Mouse (Mus musculus) stomach, embryonic 15.5 days (tissue): ENCODE data around the gene Parvb. TPM values are rescaled to one million over a fixed set of nuclear protein-coding genes. Genes with fewer than 3 reads are reported as not detected.

ENCODE experiments used
- ATAC-seq: fragments of 200-750 bp; cut with Nextera tagmentation; 2 replicates; pipeline ENCODE4 v1.8.0; 2017; ENCODE audit warnings: low read depth, moderate number of reproducible peaks, moderate TSS enrichment; ENCODE audit not compliant: insufficient read depth, low FRiP score
- H3K27ac ChIP-seq: fragments of 300-500 bp; sonication (generic); 2 replicates; pipeline ENCODE4 v1.5.1; 2015; ENCODE audit warnings: mild to moderate bottlenecking, inconsistent platforms
- H3K27me3 ChIP-seq: fragments of 300-500 bp; sonication (generic); replicated peaks from 2 replicates; pipeline ENCODE4 v1.6.1; 2015; ENCODE audit warnings: inconsistent platforms
- H3K36me3 ChIP-seq: fragments of 300-500 bp; sonication (generic); 2 replicates; pipeline ENCODE4 v1.6.1; 2015; ENCODE audit warnings: inconsistent platforms
- H3K4me1 ChIP-seq: fragments of 300-500 bp; sonication (generic); 2 replicates; pipeline ENCODE4 v1.6.1; 2015; ENCODE audit warnings: inconsistent platforms
- H3K4me2 ChIP-seq: fragments of 300-500 bp; sonication (generic); 2 replicates; pipeline ENCODE4 v1.6.1; 2015; ENCODE audit warnings: mild to moderate bottlenecking, inconsistent platforms
- H3K4me3 ChIP-seq: fragments of 300-500 bp; sonication (generic); replicated peaks from 2 replicates; pipeline ENCODE4 v1.5.1; 2015; ENCODE audit warnings: inconsistent platforms
- H3K9ac ChIP-seq: fragments of 300-500 bp; sonication (generic); 2 replicates; pipeline ENCODE4 v1.6.1; 2015; ENCODE audit warnings: inconsistent platforms
- H3K9me3 ChIP-seq: fragments of 300-500 bp; sonication (generic); 2 replicates; pipeline ENCODE4 v1.6.1; 2016; ENCODE audit warnings: inconsistent platforms
- WGBS: fragments of 180-500 bp; shearing (Covaris S2); methylation state at CpG from one replicate; pipeline ENCODE4 v1.1.7; 2015; 5-methylcytosine and 5-hydroxymethylcytosine counted together
- polyA plus RNA-seq: library from polyadenylated mRNA; unstranded; fragments of >200 nt; fragmentation: Nextera tagmentation; extraction: Ambion mirVana; gene quantifications from 2 replicates; pipeline ENCODE4 v1.2.1, GENCODE M21; 2015

The Parvb gene
- polyA plus RNA-seq, 1 experiment from 2014 or later: 3.6 TPM

DNA sequence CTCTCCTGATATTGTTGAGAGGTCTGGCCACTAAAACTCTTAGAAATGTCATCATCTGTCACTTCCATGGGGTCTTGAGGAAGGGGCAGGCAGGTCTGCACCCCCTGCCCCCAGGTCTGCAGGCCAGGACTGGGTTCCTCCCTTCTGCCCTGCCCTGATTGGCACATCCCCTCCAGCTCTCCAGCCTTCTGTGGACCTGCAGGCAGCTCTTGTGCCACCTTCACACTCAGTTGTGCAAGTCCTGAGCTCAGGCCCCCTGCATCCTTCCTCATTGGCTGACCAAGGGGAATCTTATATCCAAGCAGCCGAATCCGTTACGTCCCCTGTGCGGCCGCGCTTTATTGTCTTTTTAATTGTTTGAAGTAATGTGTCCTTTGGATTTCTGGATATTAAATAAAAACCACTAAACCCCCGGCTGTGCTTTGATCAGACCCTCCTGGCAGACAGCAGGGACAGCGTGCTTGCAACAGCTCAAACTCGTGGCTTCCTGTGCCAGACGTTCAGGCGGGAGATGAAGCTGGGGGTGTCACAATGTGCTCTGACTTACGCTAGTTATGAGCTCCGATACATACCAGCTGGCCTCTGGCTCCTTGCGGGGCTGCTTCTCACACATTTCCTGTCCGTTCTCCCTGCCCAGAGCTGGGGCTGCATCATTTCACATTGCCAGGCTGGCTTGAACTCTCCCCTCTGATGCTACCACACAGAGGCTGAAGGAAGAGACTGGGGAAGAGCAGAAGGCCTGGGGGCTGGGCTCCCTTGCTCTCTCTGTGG, 83.6 kb downstream of the Parvb start:
- Histone ChIP-seq H3K4me3 (no peak overlapping the region), H3K36me3 (no peaks in the 10 kb centered on the region), H3K27me3 (no peaks in the 10 kb centered on the region), H3K9ac (no peak overlapping the region), H3K9me3 (no peaks in the 10 kb centered on the region), H3K4me2 (no peak overlapping the region), H3K4me1 (peaks cover 28% of the 10 kb centered on the region), H3K27ac (peak overlapping the region; percentile 22; the same call in 1 of the 2 replicates)
- WGBS: 34% methylated on average over 15 of the region's 15 CpGs
- no peak for ATAC-seq

DNA sequence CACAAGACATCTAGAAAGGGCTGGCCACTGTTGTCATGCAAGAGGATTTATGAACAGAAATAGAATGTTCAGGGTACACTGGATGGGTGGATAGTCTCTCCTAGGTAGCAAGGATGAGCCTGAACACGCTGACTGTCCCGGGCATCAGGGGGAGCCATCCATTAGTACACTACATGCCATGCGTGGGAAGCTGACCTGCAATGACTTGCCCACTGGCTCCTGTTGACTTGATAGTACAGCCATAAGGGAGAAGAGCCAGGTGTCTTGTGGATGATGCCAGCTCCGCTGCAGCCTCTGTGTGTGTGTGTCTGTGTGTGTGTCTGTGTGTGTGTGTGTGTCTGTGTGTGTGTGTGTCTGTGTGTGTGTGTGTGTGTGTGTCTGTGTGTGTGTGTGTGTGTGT, 87.5 kb downstream of the Parvb start:
- no peak overlapping the region for H3K4me3 ChIP-seq
- 88% methylated on average over 4 of the region's 4 CpGs for WGBS
- no peak overlapping the region for H3K4me2 ChIP-seq
- H3K9ac ChIP-seq: no peak overlapping the region
- H3K27me3 ChIP-seq: no peaks in the 10 kb centered on the region
- H3K27ac ChIP-seq: no peak overlapping the region
- H3K4me1 ChIP-seq: peaks cover 9% of the 10 kb centered on the region
- H3K9me3 ChIP-seq: no peaks in the 10 kb centered on the region
- H3K36me3 ChIP-seq: no peaks in the 10 kb centered on the region
- no peak for ATAC-seq

DNA sequence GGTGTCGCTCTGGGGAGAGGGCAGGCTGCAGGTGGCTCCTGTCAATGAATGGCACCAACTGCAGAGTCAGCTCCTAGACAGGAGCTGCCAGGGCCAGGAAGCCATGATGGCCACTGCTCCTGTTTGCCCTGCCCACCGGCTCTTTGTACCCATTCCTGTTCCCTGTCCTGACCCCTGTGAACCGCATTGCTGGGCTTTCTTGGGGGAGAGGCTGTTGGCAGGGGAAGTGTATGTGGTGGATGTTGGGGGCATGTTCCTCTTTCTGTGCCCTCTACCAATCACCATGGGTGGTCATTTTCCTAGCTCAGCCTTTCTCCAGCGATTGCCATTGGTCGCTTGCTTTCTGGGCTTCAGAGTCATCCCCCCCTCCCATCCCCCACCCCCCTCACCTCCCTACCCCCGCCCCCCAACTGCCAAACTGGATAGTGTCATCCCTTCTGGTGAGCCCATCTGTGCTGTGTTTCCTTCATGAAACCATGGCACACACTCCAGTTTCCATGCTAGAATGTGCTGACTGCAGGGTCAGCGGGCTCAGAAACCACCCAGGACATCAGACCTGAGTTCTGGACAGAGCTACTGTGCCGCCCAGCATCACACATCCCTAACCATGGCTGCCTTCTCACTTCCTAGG, 89.8 kb downstream of the Parvb start:
- Histone ChIP-seq H3K4me3 (no peak overlapping the region), H3K9me3 (no peaks in the 10 kb centered on the region), H3K4me1 (no peaks in the 10 kb centered on the region), H3K27me3 (no peaks in the 10 kb centered on the region), H3K9ac (no peak overlapping the region), H3K36me3 (no peaks in the 10 kb centered on the region), H3K27ac (no peak overlapping the region), H3K4me2 (no peak overlapping the region)
- 79% methylated on average over 8 of the region's 8 CpGs for WGBS
- no peak for ATAC-seq

DNA sequence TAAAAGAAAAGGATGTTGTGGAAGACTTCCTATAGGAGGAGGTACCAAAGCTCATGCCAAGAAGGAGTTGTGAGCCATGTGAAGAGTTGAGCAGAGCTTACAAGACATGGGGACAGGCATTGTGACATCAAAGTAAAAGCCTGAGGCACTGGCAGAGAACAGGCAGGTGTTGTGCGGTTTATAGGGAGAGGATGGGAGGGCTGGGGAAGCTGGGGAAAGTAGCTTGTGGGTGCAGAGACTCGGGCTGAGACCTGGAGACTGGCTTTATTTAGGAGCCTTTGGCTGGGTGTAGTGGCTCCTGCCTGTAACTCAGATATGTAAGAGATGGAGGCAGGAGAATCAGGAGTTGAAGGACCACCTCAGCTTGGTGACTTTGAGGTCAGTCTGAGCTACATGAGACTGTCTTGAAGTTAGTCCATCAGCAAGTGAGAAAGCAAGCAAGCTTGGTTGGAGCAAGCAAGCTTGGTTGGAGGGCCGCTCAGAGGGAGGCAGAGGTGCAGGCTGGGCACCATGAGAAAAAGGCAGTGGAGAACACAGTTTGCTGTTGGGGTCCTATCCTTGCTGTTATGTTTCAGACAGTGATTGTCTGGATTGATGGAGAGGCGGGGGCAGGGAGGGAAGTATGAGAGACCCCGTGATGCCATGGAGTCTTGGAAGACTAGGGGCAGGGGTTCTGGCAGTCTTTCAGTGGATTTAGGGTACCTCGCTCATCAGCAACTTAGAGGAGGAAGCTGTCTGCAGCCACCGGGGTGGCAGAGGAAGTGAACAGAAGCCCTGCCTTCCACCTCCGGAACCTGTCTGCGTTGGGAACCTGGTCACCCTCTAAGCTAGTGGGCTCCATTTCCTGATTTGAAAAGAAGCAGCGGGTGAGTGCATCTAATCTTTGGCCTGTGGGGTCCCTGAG, 92.4 kb downstream of the Parvb start, which contains the start of gene Parvg:
Gene Parvg, plus strand, starts transcription at position 61 of the 904 bp plus-strand sequence.
- Histone ChIP-seq H3K4me2 (no peak within 1 kb of the TSS), H3K27me3 (no peaks in the 10 kb centered on the region), H3K4me3 (no peak within 1 kb of the TSS), H3K9ac (no peak within 1 kb of the TSS), H3K4me1 (no peaks in the 10 kb centered on the region), H3K27ac (no peak within 1 kb of the TSS), H3K9me3 (no peaks in the 10 kb centered on the region), H3K36me3 (no peaks in the 10 kb centered on the region)
- ATAC-seq: no peak
- 69% methylated on average over 10 of the region's 10 CpGs for WGBS

DNA sequence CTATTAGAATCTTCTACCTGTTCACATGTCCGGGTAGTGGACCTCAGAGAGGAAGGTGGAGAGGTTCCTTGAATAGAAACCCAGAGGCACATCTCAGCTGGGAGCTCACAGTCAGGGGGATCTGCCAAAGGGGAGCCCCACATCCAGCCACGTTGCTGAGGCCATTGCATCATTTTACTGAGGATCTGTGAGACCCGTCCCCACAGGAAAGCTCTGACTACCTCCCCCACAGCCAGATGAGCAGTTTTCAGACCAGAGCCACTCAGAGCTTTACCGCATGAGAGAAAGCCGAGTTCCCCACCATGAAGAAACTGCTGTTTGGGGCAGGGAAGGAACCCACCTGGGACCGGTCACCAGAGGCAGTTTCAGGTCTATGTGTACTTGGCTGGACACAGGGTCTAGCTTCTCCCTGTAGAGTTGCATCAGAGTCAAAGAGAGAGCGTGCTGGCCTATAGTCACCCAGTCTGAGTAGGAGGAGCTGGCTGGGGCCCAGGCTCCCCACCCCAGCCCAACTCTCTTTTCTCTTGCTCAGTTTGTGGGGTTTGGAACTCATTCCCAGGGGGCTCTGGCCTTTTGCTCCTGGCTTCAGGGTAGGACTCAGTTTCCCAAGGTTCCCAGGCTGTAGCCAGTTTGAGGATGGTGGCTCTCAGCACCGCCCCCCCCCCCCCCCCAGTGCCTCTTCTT, 93.2 kb downstream of the Parvb start:
- H3K9ac ChIP-seq: no peak overlapping the region
- no peak overlapping the region for H3K4me2 ChIP-seq
- H3K4me1 ChIP-seq: no peaks in the 10 kb centered on the region
- no peak overlapping the region for H3K27ac ChIP-seq
- H3K27me3 ChIP-seq: no peaks in the 10 kb centered on the region
- ATAC-seq: no peak
- H3K36me3 ChIP-seq: no peaks in the 10 kb centered on the region
- H3K9me3 ChIP-seq: no peaks in the 10 kb centered on the region
- 62% methylated on average over 8 of the region's 8 CpGs for WGBS
- no peak overlapping the region for H3K4me3 ChIP-seq

DNA sequence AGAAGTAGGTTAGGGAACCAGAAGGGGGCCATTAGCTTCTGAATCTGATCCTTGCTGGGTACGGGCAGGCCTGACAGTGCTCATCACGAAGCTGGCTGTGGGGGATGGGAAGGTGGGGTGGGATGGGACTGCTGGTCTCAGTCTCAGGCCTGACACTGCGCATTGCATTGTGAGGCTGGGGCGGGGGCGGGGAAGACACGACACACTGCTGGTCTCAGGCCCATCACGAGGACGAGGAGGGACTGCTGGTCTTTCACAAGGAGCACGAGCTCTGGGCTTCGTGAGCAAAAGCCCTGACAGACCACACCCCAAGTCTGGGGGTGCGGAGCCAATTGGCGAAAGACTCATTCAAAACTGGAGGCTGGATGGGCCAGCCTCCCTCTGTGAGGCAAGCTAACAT, 93.9 kb downstream of the Parvb start:
- H3K36me3 ChIP-seq: no peaks in the 10 kb centered on the region
- no peak overlapping the region for H3K4me2 ChIP-seq
- no peaks in the 10 kb centered on the region for H3K4me1 ChIP-seq
- no peaks in the 10 kb centered on the region for H3K27me3 ChIP-seq
- H3K4me3 ChIP-seq: no peak overlapping the region
- no peak overlapping the region for H3K27ac ChIP-seq
- H3K9ac ChIP-seq: no peak overlapping the region
- ATAC-seq: no peak
- H3K9me3 ChIP-seq: no peaks in the 10 kb centered on the region
- 53% methylated on average over 12 of the region's 12 CpGs for WGBS

DNA sequence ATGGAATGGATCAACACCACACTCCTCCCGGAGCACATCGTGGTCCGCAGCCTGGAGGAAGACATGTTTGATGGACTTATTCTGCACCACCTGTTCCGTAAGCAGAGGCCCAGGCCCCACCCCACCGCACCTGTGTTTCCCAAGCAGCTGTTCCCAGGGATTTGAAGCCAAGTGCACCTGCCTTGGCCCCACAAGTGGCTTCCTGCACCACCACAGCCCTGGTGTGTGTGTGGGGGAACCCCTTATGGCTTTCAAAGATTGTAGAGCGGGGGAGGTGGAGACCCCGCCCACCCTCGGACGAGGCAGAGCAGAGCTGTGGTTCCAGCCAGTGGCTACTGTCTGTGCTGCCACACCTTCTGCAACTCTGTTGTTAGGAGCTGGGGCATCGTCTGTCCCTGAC, 97.0 kb downstream of the Parvb start:
- Histone ChIP-seq H3K4me3 (no peak overlapping the region), H3K27me3 (no peaks in the 10 kb centered on the region), H3K4me1 (no peaks in the 10 kb centered on the region), H3K9ac (no peak overlapping the region), H3K9me3 (no peaks in the 10 kb centered on the region), H3K27ac (no peak overlapping the region), H3K36me3 (no peaks in the 10 kb centered on the region), H3K4me2 (no peak overlapping the region)
- ATAC-seq: peak; percentile 23; the same call in 1 of the 2 replicates
- WGBS: 66% methylated on average over 10 of the region's 10 CpGs

DNA sequence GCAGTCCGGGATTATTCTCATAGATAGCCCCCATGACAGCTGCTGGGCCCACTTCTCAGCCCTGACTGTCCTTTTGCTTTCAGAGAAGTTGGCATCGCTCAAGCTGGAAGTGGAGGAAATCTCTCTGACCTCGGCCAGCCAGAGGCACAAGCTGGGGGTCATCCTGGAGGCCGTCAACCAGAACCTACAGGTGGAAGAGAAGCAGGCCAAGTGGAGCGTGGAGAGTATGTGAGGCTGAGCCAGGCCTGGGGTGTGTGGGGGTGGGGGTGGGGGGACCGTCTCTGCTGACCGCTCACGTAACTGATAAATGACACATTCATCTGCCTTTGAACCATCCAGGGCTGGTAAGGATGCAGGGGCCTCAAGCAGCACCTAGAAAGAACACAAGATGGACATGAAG, 98.1 kb downstream of the Parvb start:
- H3K4me3 ChIP-seq: no peak overlapping the region
- H3K36me3 ChIP-seq: no peaks in the 10 kb centered on the region
- H3K4me2 ChIP-seq: no peak overlapping the region
- ATAC-seq: no peak
- no peaks in the 10 kb centered on the region for H3K4me1 ChIP-seq
- H3K27me3 ChIP-seq: 0 out of 2 replicates have a peak, but pooled peaks cover 2% of the 10 kb centered on the region
- 85% methylated on average over 8 of the region's 8 CpGs for WGBS
- no peaks in the 10 kb centered on the region for H3K9me3 ChIP-seq
- H3K27ac ChIP-seq: no peak overlapping the region
- no peak overlapping the region for H3K9ac ChIP-seq

DNA sequence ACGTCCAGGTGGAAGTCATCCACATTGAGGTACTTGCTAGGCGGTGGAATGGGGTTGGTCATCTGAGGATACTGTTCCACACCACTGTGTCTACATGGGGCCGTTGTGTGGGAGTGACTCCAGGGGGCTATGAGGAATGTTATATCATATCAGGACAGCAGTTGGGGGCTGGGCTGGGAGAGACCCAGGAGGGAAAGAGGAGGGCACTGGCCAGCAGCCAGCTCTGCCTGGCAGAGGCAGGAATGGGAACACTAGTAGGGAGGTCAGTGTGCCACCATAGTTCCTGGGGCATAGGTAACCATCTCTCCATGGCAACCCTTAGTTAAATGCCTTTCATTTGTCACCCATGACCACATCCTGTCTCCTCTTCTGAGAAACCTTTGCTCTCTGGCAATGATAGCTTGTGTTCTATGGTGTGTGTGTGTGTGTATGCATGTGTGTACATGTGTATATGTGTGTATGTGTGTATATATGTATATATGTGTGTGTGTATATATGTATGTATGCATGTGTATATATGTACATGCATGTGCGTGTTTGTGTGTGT, 99.3 kb downstream of the Parvb start:
- 75% methylated on average over 4 of the region's 4 CpGs for WGBS
- H3K27ac ChIP-seq: no peak overlapping the region
- no peak for ATAC-seq

DNA sequence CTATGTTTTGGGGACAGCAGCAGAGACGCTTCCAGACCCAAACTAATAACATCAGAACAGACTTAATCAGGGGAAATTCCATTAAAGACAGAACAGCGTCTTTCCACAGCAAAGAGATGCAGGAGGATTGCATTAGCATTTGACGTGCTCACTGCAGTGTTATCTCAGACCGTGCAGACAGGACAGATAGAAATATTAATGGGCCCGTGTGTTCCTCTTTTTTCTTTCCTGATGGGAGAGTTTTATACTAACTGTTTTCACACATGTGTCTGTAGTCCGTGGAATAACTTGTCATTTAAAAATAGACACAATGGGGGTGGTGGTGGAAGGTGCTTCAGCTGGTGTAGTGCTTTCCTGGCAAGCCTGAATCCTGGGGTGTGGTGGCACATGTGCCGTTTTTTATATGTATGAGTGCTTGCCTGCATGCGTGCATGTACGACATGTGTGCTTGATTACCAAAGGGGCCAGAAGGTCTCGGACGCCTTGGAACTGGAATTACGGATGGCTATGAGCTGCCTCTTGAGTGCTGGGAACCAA, 104.5 kb downstream of the Parvb start:
- Histone ChIP-seq H3K9ac (no peak overlapping the region), H3K27ac (no peak overlapping the region), H3K27me3 (0 out of 2 replicates have a peak, but pooled peaks cover 2% of the 10 kb centered on the region), H3K4me2 (no peak overlapping the region), H3K4me3 (no peak overlapping the region), H3K36me3 (no peaks in the 10 kb centered on the region), H3K4me1 (no peaks in the 10 kb centered on the region), H3K9me3 (no peaks in the 10 kb centered on the region)
- 61% methylated on average over 12 of the region's 12 CpGs for WGBS
- ATAC-seq: no peak

More for the DNA sequence above, 99.3 kb downstream of the Parvb start:
- Histone ChIP-seq H3K27me3 (0 out of 2 replicates have a peak, but pooled peaks cover 2% of the 10 kb centered on the region), H3K4me3 (no peak overlapping the region), H3K36me3 (no peaks in the 10 kb centered on the region), H3K9ac (no peak overlapping the region), H3K4me2 (no peak overlapping the region), H3K4me1 (no peaks in the 10 kb centered on the region), H3K9me3 (no peaks in the 10 kb centered on the region)

DNA sequence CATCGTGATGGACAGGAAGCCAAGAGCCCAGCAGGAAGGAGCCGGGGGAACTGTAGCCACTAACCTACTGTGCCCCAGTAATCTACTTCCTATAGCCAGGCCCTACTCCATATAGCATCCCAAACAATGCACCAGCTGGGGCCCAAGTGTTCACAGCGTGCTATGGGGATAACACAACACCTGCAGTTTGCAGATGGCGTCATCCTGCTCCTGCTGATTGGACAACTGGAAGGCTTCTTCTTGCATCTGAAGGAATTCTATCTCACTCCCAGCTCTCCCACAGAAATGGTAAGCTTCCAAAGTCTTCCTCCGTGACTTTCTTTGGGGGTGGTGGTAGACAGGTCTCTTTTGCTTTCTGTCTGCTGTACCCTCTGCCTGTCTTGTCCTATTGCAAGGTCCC, 105.8 kb downstream of the Parvb start:
- H3K4me3 ChIP-seq: no peak overlapping the region
- H3K27me3 ChIP-seq: 0 out of 2 replicates have a peak, but pooled peaks cover 2% of the 10 kb centered on the region
- H3K27ac ChIP-seq: no peak overlapping the region
- H3K36me3 ChIP-seq: no peaks in the 10 kb centered on the region
- WGBS: 65% methylated on average over 5 of the region's 5 CpGs
- no peak overlapping the region for H3K9ac ChIP-seq
- no peak overlapping the region for H3K4me2 ChIP-seq
- H3K9me3 ChIP-seq: no peaks in the 10 kb centered on the region
- ATAC-seq: no peak
- H3K4me1 ChIP-seq: no peaks in the 10 kb centered on the region
